Mouse (Mus musculus) urinary bladder, postnatal 36 days (tissue): Measurements from ENCODE around the gene Secisbp2l.

Source experiments
- DNase-seq, 2 experiments: peaks; one replicate each; pipeline ENCODE4 v3.0.0; 2022; ENCODE audit warnings: low spot score in 2 of 2, mixed read lengths in 1 of 2

Secisbp2l gene

DNA sequence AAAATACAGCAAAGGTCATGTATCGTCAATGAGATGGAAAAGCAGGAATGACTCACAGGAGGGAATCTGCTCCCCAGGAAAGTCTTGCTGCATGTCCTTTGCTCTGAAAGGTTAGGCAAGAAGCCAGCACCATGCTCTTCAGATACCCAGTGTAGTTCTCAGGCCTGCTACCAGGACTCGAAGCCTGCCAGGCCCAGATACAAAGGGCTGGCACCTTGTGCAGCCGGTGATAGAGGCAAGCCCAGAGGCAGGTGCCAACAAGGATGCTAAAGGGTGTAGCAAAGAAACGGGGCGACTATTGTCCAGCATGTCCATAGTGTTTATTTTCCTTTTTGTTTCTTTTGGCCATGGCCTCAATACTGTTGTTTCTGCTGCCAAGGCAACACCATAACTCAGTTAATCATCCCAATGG is 76.2 kb downstream of the Secisbp2l start:
- DNase-seq: no peak

DNA sequence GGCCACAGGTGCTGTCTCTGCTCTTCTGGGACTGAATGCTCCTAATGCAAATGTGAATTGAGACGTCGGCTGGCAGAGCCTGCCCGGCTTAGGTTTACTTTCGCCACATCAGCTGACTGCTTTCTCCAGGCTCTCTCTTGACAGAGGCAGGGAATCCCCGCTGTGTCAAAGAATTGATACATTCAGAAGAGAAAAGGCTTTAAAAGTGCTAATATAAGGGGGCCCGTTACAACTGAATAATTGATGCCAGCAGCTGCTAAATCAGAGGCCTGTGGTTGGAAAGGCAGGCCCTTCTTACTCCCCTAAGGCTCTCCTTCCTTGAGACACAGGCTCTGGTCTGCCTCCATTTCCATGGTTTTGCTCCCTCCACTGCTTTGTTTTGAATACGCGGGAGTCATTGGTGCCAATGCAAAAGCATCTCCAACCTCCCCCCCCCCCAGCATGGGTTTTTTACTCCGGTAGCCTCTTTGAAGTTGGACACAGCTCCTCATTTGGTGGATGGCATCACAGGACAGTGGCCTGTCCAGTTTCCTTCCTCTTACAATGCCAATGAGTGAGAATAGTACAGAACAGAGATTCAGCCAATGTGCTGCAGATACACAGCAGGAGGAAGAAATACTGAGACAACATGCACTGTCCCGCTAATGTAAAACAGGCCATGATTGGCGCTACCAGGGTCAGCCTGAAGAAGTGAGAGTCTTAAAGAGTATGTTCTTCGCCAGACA is 77.6 kb downstream of the Secisbp2l start:
- no peak for DNase-seq

DNA sequence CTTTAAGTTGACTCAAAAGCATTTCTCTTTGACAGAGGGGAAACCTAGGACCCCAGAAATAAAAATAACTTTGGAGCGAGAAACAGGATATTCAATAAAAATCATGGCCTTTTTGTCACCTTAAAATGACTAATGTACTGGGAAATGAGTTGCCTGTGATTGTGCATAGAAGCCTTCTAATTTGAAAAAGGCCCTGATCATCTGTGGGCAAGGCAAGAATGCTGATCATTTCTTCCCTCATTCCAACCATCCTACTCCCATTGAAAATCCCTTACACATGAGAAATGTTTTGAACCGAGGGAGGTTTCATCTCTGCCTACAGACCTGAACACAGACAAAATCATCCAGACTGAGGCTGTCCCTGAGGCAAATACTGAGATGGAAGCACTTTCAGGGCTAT is 79.8 kb downstream of the Secisbp2l start:
- DNase-seq: no peak

DNA sequence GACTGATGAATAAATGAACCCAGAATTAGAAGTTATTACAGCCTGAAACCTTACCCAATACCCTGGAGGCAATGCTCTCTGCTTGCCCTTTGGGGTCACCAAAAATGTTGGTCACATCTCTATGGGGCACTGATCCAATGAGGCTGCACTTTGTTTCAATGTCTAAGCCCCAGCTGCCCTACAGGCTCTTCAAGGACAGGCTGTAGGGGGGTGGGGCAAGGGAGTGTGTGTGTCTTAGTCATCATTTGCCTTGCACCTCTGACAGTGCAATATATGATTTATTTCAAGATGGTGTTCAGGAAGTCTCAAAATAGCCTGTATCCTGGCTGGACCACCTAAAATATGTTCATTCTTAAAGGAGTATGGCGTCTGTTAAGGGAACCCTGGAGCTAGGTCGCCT is 81.1 kb downstream of the Secisbp2l start:
- no peak for DNase-seq

DNA sequence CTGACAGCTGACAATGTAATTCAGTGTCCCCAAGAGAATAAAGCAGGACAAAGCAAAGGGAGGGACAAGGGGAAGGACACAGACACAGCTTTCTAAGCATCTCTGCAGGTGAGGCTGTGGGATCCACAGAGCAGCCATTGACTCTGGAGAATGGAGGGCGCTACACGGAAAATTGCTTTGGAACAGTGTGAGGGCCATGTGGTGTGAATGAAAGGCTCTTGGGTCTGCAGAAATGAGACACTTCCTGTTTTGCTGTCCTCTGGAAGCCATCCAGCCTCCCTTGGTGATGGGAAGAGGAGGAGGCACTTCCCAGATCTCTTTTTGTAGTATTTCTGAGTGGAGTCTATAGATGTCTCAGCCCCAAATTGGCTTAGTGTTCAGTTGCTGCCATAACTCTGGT is 86.5 kb downstream of the Secisbp2l start:
- no peak for DNase-seq

DNA sequence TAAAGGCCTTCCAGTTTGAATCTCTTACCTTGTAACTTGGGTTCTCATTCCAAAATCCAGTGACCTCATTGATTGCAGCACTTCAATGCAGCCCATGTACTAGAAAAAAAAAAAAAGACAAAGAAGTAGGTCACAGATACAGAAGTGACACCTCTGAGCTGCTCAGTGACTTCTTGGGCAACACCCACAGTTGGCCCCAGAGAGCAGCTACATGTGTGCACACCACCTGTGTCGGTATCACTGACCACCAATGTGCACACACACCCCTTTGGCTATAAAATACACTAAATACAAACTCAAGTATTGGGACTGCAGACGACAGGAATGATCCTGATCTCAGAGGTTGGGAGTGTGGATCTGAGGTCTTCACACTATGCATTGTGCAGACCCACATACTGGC is 87.9 kb downstream of the Secisbp2l start:
- no peak for DNase-seq

DNA sequence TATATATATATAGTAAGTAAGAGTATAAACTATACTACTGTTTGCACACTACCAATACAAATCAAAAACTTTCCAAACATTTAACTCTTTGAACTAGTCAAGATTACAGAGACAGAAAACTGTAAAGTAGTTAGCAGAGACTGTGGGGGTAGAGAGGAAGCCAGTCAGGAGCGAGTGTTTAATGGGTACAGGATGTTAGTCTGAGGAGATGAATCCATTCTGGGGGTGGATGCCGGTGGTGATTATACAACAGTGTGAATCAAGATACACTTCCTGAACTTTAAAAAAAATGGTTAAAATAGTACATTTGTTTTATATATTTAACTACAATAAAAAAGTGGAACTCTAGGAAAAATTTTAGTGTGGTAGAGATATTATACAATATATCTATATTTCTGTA is 90.7 kb downstream of the Secisbp2l start:
- DNase-seq: no peak
